Mouse (Mus musculus) mature B cell (primary cell): ENCODE data around the gene Crybb1.

Source experiments
- in situ Hi-C: fragments of 300-500 bp; cut with MboI; formaldehyde crosslinking; loops from 2 replicates; pipeline ENCODE4 v1.14.3; 2019

The Crybb1 gene

GRCm38 (mm10) chr5:112265110-112265509 lies 9.5 kb downstream of the Crybb1 start:
- in situ Hi-C loops, result no loop called here

DNA sequence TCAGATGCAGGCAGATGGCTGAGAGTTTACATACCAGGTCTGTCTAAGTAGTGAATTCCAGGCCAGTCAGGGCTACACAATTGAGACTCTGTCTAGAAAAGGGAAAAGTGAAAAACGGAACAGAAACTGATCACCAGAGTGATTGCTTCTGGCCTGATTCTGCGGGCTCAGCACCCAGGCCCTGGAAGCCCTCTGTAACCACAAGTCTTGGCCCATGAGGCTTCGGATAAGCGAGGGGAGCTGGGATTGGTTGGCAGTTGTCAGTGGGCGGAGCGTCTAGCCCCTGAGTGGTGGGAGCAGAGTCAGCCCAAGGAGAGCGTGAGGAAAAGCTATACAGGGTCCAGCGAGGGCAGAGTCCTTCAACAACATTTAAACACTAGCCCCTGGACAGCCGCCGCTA lies 9.9 kb downstream of the Crybb1 start:
- in situ Hi-C loops, result no loop called here

DNA sequence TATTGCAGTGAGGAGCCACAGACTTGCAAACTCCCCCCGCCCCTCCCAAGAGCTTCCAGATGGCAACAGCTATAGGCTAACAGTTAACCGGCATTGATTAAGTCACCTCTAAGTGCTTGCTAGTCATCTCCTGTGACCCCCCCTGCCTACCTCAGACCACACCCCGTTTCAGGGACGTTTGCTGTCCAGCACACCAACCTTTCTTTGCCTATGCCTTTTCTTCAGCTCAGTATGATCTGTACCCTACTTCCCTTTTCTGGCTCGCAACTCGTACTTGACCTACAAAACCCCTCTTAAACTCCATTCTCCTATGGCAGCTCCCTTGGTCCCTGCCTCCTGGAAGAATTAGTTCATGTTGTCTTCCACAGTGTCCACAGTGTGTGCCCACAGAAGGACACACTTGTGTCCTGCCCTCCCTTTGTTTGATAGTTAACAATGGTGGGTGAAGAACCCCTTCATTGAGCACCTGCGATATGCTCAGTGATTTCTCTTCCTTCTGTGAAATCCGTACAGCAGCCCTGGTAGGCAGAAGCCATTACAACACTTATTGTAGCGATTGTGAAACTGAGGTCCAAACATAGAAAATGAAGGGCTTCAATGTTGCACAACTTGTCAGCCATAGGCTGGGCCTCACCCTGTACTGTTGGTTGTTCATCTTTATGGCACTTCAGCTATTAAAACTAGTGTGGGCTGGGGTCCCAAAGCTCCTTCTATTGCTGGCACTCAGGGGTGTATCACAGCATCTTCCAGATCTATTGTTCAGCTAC lies 10.6 kb downstream of the Crybb1 start:
- in situ Hi-C loops, result no loop called here

GRCm38 (mm10) chr5:112270764-112271541 lies 15.3 kb downstream of the Crybb1 start:
- in situ Hi-C loops, result no loop called here

GRCm38 (mm10) chr5:112272934-112273333 lies 17.3 kb downstream of the Crybb1 start:
- in situ Hi-C loops, result no loop called here

GRCm38 (mm10) chr5:112273746-112274463 lies 18.3 kb downstream of the Crybb1 start:
- in situ Hi-C loops, result no loop called here

- in situ Hi-C loops, result no loop called here
Observed at GRCm38 (mm10) chr5:112275021-112275804, 19.6 kb downstream of the Crybb1 start.

- in situ Hi-C loops, result no loop called here
Observed at GRCm38 (mm10) chr5:112276267-112276873, 20.8 kb downstream of the Crybb1 start, which contains the start of gene Tpst2. Gene Tpst2, plus strand, starts transcription at chr5:112276691.

DNA sequence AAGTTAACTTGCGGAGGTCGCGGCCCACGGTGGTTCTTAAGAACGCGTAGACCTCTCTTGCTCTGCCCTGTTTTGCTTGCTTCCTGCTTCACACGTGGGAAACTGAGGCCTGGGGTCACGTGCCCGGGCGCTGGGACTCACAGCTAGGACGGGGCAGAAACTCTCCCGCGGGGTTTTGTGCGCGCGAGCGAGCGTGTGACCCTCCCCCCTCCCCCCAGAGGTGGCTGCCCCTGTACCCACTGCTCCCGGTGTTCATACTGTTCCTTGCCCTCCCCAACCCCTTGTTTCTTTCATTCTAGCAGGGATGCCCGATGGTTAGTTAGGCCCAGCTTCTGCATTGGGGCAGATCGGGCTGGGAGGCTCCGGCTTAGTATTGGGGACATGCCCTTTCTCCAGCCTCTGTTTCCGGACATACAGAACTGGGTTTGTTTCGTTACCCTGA lies 21.3 kb downstream of the Crybb1 start:
- in situ Hi-C loops, result no loop called here

DNA sequence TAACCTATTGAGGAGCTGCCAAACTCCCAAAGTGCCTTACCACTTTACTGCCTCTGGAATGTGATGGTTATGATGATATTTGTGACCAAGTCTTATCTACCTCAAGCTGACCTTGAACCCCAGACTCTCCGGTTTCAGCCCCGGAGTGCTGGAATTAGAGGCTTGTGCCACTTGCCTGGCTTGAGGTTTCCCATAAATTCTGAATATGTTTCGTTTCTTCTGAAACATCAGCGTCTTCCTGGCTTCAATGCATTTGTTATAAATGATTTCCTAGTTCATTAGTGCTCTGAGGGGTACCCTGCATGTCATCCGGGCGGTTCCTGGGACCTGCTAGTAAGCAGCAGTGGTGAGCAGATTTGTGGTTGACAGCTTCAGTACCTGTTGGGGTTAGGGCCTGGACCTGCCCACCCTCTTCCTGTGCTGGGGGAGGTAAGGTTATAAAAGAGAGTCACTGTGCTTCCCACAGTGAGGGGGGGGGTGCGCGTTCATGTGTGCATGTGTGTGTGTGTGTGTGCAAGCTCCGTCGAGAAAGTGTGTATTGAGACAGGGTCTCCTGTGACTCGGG lies 22.4 kb downstream of the Crybb1 start:
- in situ Hi-C loops, result no loop called here

- in situ Hi-C loops, result no loop called here
Observed at GRCm38 (mm10) chr5:112279181-112280021, 23.8 kb downstream of the Crybb1 start.

GRCm38 (mm10) chr5:112280151-112280550 lies 24.5 kb downstream of the Crybb1 start:
- in situ Hi-C loops, result no loop called here

DNA sequence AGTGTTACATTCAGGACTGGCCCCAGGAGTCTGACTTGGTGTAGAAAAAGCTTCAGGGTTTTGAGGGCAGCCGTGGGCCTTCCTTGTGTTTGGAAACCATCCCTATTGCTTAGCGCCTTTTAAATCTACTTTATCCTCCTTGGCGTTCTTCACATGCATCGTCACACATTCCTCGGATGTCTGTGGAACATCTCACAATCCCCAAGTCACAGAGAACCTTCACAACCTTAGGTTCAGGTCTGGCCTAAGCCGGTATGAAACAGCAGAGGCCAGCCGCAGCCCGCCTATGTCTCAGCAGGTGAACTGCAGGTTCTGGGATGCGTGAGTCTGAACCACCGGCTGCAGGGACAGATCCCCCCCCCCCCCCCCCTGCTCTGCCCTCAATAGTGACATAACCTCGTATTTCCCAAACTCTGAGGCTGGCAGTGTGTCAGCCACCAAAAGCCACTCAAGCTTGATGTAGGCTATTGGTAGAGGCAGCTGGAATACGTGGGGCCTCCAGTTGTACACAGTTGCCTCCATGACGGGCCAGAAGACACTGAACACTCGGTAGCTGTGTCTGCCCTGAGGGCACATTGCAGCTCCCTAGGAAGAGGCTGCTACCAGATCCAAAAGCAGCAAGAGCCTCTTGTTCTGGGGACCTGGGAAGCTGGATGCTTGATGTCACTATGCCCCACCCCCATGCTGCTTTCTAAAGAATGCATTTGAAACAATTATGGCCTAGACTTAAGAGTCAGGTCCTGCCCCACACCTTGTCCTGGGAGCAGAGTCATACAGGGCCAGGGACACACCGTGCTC lies 25.4 kb downstream of the Crybb1 start:
- in situ Hi-C loops, result no loop called here

DNA sequence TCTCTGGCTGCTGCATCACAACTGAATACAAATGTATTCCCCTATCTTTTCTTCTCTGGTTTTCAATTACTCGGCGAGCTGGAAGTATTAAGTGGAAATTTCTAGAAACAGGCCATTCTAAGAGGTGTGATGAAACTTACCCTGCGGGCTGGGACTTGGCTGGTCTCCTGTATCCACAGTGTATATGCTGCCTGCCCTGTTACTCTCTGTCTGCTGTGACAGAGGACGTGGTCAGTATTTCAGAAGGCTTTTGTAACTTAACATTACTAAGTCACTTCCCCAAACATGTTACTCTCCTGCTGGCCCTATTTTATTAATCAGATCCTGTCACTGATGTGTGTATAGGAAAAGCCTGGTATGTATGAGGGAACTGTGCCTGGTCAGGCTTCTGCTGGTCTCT lies 26.1 kb downstream of the Crybb1 start:
- in situ Hi-C loops, result no loop called here

GRCm38 (mm10) chr5:112282123-112282779 lies 26.6 kb downstream of the Crybb1 start:
- in situ Hi-C loops, result no loop called here

- in situ Hi-C loops, result no loop called here
Observed at GRCm38 (mm10) chr5:112282780-112283482, 27.3 kb downstream of the Crybb1 start.

GRCm38 (mm10) chr5:112283543-112284202 lies 28.1 kb downstream of the Crybb1 start:
- in situ Hi-C loops, result no loop called here
